Mouse (Mus musculus): ENCODE measurements around the gene Capn12.

Capn12 gene

DNA sequence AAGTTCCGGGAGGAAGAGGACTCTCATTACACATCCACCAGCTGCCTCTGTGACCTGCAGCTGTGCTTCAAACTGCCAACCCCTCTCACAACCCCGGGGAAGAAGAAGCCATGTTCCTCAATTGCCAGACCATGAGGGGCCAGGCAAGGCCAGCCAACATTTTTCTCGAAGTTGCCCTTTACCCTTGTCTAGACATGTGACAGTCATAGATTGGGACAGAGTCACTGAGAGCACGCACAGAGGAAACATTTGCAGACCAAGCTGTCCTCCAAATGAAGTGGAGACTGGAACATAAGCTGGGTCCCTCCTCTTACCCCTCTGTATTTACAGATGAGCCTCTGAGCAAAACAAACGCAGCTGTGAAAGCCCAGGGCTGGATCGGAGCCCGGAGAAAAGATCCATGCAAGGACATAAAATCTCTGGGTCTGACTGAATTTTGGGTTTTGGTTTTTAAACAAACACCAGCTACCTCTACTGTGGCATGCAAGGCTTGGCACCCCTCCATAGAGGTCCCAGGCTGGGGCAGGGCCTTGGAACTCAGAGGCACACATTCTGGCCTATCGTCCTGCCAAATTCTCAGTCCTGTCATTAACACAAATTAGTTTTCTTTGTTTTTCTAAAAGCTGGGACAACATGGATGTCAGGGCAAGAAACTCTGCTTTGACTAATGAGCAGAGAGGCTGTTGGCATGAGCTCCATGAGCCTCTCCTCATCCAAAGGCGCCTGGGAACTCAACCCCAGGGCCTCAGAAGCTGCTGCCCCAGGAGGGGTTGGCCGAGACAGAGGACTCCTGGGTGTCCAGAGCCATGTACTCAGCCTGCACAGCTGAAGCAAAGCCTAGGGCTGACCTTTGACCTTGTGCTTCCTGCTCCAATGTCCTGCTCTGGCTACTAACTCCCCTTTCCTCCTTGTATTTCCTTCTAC lies 36.5 kb downstream of the Capn12 start:
- in situ Hi-C loops (cut with MboI, MseI) = loop anchor here (10.0 kb wide), 1 partner anchor 1457 kb away; no protein-coding TSS in a partner anchor

DNA sequence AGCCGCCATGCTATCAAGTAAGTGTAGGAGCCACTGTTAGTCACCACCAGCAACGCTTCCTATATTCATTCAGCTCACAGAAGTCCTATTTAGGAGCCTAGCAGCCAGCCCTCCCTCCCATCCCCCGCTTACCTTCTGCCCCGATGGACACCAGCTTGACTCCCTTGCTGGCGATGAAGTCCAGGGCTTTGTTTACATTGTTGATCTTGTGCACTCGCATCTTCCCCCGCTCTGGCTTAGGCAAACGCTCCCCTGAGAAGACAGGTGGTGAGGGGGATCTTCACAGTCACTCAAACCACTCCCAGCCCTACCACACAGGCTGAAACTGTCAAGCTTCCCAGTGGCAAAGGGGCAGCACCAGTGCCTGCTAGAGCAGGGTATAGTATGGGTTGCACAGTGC lies 37.3 kb downstream of the Capn12 start:
- in situ Hi-C loops (cut with MboI, MseI) = loop anchor here (10.0 kb wide), 1 partner anchor 1456 kb away; no protein-coding TSS in a partner anchor

DNA sequence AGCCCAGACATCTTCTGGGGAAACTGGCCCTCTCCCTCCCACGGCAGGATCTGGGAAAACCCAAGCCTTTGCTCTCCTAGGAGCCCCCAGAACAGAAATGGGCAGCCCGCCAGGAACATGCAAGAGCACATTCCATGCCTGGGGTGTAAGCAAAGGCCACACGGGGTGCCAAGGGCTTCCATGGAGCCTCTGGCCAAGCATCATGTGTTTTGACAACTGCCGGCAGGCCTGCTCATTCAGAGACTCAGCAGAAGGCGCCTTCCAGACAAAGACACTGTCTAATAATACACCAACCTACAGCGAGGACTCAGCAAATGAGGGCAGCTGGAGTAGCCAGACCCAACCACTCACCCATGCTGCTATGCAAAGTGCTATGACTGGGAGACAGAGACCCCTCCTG lies 38.6 kb downstream of the Capn12 start:
- in situ Hi-C loops (cut with MboI, MseI) = loop anchor here (10.0 kb wide), 1 partner anchor 1455 kb away; no protein-coding TSS in a partner anchor

DNA sequence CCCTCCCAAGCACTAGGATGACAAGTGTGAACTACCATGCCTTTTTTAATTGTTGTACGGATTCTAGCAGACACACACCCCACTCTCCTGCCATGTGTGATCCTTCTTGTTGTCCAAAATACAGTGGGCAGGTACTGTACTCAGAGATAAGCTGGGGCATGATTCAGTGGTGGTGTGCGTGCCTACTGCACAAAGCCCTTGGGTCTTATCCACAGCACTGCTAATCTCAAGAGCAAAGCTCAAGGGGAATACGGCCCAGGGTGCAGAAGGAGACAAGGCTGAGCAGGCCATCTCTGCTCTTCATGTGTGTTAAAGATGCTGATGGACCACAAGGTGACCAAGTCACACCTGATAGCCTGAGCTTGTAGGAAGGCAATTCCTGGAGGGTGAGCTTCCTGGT lies 40.0 kb downstream of the Capn12 start:
- in situ Hi-C loops (cut with MboI, MseI) = no loop called here

DNA sequence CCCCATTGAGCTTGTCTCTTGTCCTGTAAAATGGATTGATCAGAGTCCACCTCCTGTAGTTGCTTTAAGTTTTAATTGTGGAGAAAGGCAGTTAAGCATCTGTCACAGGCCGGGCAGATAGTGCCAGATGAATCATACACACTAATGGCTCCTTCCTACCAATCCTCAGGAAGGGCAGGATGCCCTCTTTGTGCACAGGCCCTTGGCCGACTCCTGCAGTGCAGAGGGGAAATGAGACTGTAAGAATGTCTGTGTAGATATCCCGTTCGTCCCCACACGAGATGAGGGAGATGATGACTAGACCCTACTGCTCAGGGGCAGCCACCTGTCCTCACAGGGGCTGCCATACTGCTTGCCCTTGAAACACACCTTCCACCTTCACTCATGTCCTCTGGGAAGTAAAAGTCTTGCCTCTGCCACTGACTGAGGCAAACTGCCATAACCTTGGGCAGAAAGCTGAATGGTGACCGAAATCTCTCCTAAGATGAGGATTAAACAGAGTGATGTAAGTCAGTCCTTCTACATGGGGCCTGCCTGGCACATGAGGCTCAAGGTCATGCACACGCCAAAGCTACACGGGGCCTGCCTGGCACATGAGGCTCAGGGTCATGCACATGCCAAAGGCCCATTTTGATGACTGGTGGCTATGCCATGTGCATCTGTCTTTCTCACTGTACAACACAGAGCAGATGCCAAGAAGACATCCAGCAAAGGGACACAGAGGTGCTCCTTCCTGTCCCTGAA lies 40.7 kb downstream of the Capn12 start:
- in situ Hi-C loops (cut with MboI, MseI) = no loop called here

DNA sequence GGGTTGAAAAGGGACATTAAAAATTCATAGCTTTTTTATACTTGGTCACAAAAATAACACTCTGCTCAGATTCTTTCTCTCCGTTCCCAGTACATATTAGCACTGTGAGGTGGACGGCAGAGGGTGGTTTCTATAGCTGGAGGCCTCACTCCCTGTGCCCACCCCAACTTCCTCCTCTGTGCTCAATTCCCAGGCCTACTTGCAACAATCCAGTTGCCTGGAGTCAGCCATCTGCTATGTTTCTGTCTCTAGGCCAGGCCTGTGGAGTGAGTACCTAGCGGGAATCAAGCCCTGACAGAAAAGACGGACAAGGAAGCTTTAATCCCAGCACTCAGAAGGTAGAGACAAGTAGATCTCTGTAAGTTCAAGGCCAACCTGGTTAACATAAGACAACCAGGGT lies 41.4 kb downstream of the Capn12 start:
- in situ Hi-C loops (cut with MboI, MseI) = no loop called here

DNA sequence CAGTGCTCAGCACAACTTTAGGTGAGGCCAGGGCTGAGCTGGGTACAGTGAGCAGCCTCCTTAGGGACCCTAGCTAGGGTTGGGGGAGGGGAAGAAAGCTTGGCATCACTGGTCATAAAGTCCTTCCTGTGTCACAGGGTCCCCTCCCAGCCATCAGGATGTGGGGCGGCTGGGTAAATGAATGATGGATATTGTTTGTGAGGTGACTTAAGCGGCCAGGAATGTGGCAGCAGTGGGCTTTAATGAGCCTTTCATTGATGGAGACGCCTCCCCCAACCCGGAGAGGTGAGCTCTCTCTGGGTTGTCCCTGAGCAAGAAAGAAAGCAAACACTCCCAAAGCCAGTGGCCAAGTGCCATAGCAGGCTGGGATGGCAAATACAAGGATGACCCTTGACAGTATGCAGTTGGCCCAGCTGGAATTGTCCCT lies 42.7 kb downstream of the Capn12 start:
- in situ Hi-C loops (cut with MboI, MseI) = no loop called here

DNA sequence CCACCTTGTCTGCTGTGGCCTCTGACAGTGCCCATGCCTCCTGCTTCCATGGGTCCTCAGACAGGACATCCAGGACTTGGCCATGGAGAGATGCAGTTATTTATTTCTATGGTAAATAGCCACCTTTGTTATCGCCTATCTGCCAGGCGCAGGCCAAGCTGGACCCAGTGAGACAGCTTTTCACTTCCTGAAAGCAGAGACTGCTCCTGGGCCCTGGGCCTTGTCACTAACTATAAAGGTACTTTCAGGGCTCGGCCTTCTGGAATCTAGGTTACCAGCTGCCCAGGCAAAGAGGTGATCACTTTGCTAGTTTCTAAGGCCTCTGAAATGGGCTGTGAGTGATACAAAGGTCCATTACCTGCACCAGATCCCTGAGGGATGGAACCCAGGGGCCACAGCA lies 43.6 kb downstream of the Capn12 start:
- in situ Hi-C loops (cut with MboI, MseI) = no loop called here

DNA sequence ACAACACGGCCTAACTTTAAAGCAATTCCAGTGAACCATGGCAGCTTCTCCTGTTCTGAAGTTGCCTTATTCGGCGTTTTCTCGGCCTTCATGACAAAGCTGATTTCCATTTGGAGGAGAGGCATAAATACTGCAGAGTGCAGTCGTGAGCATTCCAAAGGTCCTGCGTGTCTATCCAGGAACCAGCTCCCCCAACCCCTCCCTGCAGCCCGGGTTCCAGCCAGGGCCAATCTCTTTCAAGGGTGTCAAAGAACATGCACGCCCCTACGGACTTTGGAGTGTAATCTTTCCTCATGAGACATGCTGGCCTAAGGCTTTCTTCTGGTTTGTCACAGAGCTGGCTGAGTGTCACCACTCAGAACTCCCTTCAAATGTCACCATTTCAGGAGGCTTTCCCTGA lies 44.1 kb downstream of the Capn12 start:
- in situ Hi-C loops (cut with MboI, MseI) = no loop called here

DNA sequence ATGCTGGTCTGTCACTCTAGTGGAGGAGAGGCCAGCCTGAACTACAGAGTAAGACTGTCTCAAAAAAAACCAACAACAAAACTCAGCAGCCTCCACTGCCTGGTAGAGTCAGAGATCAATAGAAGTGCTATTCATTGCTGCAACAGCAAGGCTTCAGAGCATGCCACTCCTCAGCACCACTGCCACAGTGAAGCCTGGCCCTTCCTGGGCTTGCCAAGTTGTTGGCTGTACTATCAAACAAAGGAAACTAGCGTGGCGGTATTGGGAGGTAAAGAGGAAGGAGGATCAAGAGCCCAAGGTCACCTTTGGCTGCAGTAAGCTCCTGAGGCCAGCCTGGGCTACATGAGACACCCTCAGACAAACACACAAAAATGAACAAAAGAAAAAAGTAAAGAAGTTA lies 45.0 kb downstream of the Capn12 start:
- in situ Hi-C loops (cut with MboI, MseI) = no loop called here

DNA sequence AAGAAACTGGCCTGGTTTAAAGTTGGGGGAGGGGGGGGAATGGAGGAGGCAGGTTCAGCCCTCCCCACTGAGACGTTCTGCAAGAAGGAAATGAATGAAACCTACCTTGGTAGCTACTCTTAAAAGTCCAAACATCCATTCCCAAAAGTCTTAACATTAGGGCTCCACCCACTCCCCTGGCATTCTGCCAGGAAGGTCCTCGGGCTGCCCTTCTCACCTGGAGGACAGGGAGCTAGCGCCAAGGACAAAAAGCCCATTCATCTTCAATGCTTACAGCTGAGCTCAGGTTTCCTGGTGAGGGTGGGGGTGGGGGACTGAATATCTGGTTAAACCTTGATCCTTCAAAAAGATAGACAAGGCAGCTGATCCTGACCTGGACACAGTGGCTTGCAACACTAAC lies 48.2 kb downstream of the Capn12 start:
- in situ Hi-C loops (cut with MboI, MseI) = no loop called here

DNA sequence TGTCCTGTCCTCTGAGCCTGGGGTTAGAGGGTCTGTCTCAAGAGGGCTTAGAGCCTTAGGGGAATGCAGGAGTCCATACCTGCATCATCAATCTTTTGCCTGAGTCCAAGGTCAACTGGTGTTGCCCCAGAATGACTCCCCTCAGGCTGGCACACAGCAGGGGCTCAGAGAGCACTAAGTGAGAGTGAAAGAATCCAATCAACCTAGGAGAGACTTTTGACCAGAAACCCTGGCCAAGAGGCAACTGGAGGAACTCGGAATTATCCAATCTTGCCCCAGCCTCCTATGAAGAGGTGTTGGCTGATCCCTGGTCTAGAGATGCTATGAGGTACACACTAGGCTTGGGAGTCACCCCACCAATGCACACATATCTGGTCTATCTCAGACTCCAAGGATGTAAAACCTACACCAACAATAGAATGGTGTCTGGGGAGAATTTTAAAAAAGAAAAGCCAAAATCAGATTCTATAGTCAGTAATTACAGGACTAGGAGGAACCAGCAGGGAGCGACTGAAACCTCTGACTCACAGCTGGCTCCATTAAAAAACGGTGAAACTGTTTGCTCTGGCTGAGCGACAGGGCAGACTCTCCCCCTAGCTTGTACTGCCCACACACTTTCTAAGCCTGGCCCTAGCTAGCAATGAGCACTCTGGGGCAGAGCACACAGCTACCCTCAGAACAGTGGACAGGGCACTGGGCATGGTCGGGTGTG lies 49.3 kb downstream of the Capn12 start:
- in situ Hi-C loops (cut with MboI, MseI) = no loop called here

DNA sequence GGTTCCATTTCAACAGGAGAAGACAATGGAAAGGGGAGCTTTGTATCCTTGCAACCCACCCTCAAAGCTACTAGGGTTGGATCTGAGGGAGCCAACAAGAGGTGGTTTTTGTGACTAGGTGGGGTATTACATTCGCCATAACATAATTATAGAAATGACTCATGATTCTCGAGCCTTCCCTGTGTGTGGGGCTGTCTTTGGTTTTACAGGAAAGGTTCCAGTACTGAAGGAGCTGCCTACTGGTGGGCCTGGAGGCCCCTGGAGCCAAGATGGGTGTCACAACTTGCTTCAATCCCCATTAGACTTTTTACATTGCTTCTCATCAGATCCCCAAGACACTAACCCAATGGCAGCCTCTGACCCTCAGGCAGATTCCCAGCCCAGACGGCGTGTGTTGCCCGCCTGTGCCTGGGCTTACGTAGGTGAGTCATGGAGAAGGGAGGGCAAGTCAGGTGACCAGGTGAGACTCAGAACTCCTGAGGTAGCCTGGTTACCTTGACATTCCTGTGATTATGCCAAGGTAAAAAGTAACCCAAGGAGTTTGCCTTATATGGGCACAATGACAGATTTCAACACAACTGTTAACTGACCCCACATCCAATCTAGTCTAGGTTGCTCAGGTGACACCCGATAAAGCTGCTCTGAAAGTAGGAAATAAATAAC lies 49.9 kb downstream of the Capn12 start:
- in situ Hi-C loops (cut with MboI, MseI) = no loop called here

DNA sequence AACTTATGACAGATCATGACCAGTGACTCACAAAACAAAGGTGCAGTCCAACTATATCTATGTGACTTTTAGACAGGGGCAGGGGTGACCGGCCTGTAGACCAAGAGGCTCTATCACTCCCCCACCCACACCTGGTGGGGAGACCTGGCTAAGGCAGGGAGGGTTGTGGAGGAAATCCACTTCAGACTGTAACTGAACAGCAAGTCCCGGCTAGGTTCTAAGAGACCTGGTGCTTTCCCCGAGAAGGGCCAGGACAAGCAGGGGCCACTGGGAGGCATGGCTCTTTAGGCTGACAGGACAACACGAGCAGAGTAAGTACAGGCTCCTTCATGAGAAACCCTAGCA lies 50.4 kb downstream of the Capn12 start:
- in situ Hi-C loops (cut with MboI, MseI) = no loop called here

DNA sequence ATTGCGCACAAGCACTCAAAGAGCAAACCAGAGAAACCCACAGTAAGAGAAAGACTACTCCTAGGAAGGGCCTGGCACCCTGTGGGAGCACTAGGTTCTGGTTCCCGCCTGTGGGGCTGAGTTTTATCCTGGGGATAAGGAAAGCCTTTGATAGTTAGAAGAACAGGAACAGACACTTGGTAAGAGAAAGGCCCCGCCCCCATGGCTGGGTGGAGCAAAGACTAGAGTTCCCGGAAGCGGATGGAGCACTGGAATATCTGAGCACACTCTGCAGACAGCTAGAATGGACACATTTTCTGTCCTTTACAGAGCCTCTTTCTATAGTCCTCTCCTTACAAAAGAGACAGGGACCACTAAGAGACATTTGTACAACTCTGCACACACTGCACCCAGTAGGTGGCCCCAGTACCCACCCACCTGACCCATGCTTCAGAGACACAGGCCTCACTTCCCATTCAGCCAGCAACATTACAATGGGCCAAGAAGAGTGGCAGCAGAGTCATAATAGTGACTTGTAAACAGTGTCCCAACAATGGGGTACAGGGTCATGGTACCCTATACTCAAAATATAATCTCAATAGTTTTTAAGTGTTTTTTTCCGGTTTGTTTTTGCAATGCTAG lies 51.3 kb downstream of the Capn12 start:
- in situ Hi-C loops (cut with MboI, MseI) = no loop called here

DNA sequence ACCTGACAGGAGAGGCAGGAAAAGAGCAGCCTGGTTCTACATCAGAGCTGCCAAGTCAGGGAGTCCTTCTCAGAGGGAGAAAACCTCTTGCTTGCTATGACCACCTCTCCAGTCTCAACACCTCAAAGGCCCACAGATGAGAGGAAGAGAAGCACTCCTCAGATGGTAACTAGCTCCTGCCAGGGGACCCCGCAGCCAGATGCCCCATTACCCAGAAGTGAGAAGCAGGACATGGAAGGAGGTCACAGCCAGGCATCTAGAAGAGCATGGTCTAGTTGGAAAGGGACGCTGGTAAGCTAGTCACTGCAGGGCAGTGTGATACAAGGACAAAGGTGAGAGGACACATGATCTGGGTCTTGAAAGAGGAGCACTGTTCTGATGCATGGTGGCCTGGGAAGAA lies 52.6 kb downstream of the Capn12 start:
- in situ Hi-C loops (cut with MboI, MseI) = no loop called here

DNA sequence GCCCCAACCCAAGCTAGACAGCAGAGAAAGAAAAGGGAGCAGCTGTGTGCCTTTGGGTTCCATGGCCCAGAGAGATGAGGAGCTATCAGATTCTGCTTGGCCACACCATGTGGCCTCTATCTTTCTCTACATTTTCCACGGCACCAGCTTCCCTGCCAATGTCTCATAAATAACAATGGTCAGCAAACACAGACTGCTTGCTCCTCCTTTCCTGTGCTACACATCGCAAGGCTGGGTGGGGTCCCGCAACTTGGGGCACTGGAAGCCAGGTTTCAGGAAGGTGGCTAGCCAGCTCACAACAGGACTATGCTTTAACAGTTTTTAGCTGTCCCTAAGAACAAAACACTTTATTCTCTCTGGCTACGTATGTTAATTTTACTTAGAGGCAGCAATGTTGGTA lies 55.6 kb downstream of the Capn12 start:
- in situ Hi-C loops (cut with MboI, MseI) = no loop called here

DNA sequence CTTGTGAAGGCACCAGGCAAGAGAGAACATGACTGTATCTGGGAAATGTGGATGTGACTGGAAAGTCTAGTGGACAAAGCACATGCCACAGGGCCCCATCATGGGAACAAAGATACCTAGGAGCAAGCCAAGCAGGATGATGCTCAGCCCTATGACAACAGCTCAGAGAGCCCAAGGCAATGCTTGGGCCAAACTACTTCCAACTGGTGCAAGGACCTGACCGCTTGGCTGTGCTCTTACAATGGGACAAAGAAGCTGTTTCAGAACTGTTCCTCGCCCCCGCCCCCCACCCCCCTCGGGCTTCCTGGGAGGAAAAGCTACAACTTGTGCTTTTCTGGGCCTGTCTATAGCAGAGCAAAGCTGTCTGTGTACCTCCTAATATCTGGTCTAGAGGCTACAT lies 57.4 kb downstream of the Capn12 start:
- in situ Hi-C loops (cut with MboI, MseI) = no loop called here

DNA sequence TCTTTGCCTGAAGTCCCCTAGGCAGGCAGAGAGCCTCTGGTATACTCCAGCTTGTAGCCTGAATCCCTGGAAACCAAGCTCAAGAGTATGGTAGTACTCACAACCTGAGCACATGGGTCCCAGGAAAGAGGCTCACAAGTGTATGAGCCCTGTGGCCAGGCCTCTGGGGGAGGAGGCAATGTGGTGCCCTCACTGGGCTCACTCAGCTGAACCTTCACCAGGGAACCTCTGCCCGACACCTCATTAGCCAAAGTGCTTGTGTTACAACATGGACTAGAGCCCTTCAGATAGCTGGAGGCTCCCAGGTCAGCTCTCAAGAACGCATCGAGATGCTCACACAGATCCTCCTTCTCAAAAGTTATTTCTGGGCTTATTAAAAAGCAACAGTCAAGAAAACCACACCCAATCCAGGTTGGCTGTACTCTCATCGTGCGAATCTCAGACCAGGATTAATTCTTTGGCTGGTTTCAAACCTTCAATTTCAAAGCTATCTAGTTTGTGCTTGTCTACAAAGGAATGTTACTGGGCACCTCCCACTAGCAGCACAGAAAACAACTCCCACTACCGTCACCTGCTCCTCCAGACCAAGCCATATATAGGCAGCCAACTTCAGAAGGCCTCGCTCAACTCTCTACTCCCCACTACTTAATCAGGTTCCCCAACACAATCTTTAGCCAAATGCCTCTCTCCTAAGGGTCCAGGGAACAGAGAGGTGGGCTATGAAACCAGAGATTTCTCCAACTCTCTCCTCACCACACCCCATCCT lies 58.4 kb downstream of the Capn12 start:
- in situ Hi-C loops (cut with MboI, MseI) = no loop called here

DNA sequence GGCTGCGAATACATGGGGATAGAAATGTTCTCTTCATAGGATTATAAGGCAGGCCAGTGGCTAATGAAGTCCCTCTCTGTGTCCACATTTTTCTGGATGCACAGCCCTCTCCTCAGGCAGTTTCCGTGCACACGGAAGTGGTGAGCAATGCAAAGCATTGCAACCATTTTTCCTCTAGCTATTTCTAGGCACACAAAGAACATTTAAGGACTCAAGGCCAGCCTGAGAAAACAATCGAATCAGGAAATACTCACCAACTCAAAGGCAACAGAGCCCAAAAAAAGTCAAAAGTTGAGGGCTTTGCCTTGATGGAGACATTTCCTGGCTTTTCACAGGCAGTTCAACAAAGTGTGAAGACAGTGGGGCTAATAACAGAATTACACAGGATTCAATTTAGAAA lies 59.9 kb downstream of the Capn12 start:
- in situ Hi-C loops (cut with MboI, MseI) = no loop called here

DNA sequence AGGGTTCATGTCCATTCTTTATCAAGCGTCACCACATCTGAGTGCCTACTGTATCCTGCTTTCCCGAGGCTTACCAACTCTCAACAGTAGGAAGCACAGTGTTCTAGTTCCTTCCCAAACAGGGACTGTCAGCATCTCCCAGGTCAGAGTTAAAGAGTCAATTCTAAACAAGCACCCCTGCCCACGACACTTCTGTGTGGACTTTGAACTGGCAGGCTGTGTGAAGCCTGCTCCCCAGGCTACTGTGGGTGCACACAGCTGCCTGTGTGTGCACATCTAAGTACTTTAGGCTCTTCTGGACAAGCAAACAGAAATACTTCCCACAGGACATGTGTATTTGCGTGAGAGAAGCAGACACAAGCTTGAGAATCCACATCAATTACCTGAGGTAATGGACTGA lies 60.3 kb downstream of the Capn12 start:
- in situ Hi-C loops (cut with MboI, MseI) = no loop called here
